Mouse (Mus musculus) heart, embryonic 10.5 days (tissue): ENCODE measurements around the gene Fos. TPM values are rescaled to one million over a fixed set of nuclear protein-coding genes. Genes with fewer than 3 reads are reported as not detected.

Experiments
- DNase-seq: peaks from one replicate; pipeline ENCODE4 v3.0.0-alpha.2; 2017; ENCODE audit warnings: low spot score
- H3K27ac ChIP-seq: fragments of 300-500 bp; sonication (generic); 2 replicates; pipeline ENCODE4 v1.5.1; 2016; ENCODE audit warnings: mild to moderate bottlenecking
- H3K27me3 ChIP-seq: fragments of 300-500 bp; sonication (generic); 2 replicates; pipeline ENCODE4 v1.6.1; 2016; ENCODE audit warnings: mild to moderate bottlenecking; ENCODE audit not compliant: poor library complexity, insufficient read depth, severe bottlenecking
- H3K36me3 ChIP-seq: fragments of 300-500 bp; sonication (generic); 2 replicates; pipeline ENCODE4 v1.6.1; 2016; ENCODE audit warnings: mild to moderate bottlenecking, moderate library complexity
- H3K4me1 ChIP-seq: fragments of 300-500 bp; sonication (generic); 2 replicates; pipeline ENCODE4 v1.6.1; 2016; ENCODE audit warnings: mild to moderate bottlenecking
- H3K4me3 ChIP-seq: fragments of 300-500 bp; sonication (generic); 2 replicates; pipeline ENCODE4 v1.5.1; 2016; ENCODE audit warnings: mild to moderate bottlenecking, moderate library complexity
- H3K9me3 ChIP-seq: fragments of 300-500 bp; sonication (generic); 2 replicates; pipeline ENCODE4 v1.6.1; 2016; ENCODE audit warnings: mild to moderate bottlenecking, moderate library complexity
- WGBS: fragments of 180-500 bp; shearing (Covaris S2); methylation state at CpG from one replicate; pipeline ENCODE4 v1.1.7; 2016; 5-methylcytosine and 5-hydroxymethylcytosine counted together
- polyA plus RNA-seq: library from polyadenylated mRNA; unstranded; fragments of >200 nt; fragmentation: Nextera tagmentation; extraction: Ambion mirVana; gene quantifications from 2 replicates; pipeline ENCODE4 v1.2.1, GENCODE M21; 2016

Fos gene
- polyA plus RNA-seq, 1 experiment from 2014 or later = 6.1 TPM

DNA sequence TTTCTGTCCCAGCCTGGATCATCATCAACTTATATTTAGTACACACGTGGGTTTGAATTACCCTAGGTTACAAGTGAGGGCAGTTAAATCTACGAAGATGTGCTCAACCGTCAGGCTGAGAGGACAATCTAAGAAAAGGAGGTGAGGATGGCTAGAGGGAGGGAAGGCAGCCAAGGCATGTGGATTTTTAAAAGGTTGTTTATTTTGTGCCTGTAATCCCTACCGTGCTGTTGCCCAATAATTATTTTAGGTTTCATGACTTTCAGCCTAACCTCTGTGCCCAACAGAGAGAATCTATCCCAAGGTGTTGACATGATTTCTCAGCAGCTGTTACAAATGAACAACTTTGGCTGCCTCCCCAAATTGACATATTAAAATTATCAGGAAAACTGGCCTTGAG is 26.2 kb upstream of the Fos start:
- Histone ChIP-seq H3K27ac (no peak overlapping the region), H3K27me3 (no peaks in the 10 kb centered on the region), H3K4me3 (no peak overlapping the region), H3K4me1 (peaks cover 23% of the 10 kb centered on the region), H3K9me3 (no peaks in the 10 kb centered on the region), H3K36me3 (no peaks in the 10 kb centered on the region)
- no peak for DNase-seq
- 61% methylated on average over 4 of the region's 4 CpGs for WGBS

- Histone ChIP-seq H3K27me3 (no peaks in the 10 kb centered on the region), H3K9me3 (no peaks in the 10 kb centered on the region), H3K36me3 (no peaks in the 10 kb centered on the region), H3K4me1 (peaks cover 38% of the 10 kb centered on the region), H3K4me3 (no peak overlapping the region), H3K27ac (no peak overlapping the region)
- 87% methylated on average over 1 of the region's 1 CpGs for WGBS
- no peak for DNase-seq
These were observed 24.2 kb upstream of the Fos start for GRCm38 (mm10) chr12:85449478-85449877.

GRCm38 (mm10) chr12:85451693-85452491 is 21.8 kb upstream of the Fos start:
- H3K4me3 ChIP-seq = peak overlapping the region; percentile 41
- H3K4me1 ChIP-seq = peaks cover 49% of the 10 kb centered on the region
- H3K27me3 ChIP-seq = no peaks in the 10 kb centered on the region
- no peaks in the 10 kb centered on the region for H3K9me3 ChIP-seq
- peak overlapping the region; percentile 94 for H3K27ac ChIP-seq
- 29% methylated on average over 22 of the region's 22 CpGs for WGBS
- peak; percentile 87 for DNase-seq
- H3K36me3 ChIP-seq = no peaks in the 10 kb centered on the region

- H3K4me1 ChIP-seq = peaks cover 67% of the 10 kb centered on the region
- peak; percentile 99 for DNase-seq
These were observed 18.3 kb upstream of the Fos start for GRCm38 (mm10) chr12:85455065-85456058.

GRCm38 (mm10) chr12:85456276-85456675 is 17.4 kb upstream of the Fos start:
- 61% methylated on average over 4 of the region's 4 CpGs for WGBS
- no peak for DNase-seq
- peak overlapping the region; percentile 94 for H3K27ac ChIP-seq

More at GRCm38 (mm10) chr12:85455065-85456058, 18.3 kb upstream of the Fos start:
- Histone ChIP-seq H3K27ac (peak overlapping the region; percentile 94), H3K27me3 (no peaks in the 10 kb centered on the region), H3K4me3 (peak overlapping the region; percentile 60), H3K9me3 (no peaks in the 10 kb centered on the region), H3K36me3 (no peaks in the 10 kb centered on the region; the same call in 1 of the 2 replicates)
- WGBS = 2% methylated on average over 44 of the region's 44 CpGs

GRCm38 (mm10) chr12:85456966-85457505 is 16.7 kb upstream of the Fos start:
- Histone ChIP-seq H3K27me3 (no peaks in the 10 kb centered on the region), H3K4me3 (no peak overlapping the region), H3K27ac (peak overlapping the region; percentile 94), H3K9me3 (no peaks in the 10 kb centered on the region), H3K4me1 (peaks cover 74% of the 10 kb centered on the region), H3K36me3 (no peaks in the 10 kb centered on the region; the same call in 1 of the 2 replicates)
- no peak for DNase-seq
- 59% methylated on average over 13 of the region's 13 CpGs for WGBS

More at GRCm38 (mm10) chr12:85456276-85456675, 17.4 kb upstream of the Fos start:
- H3K27me3 ChIP-seq = no peaks in the 10 kb centered on the region
- H3K36me3 ChIP-seq = no peaks in the 10 kb centered on the region; the same call in 1 of the 2 replicates
- H3K4me1 ChIP-seq = peaks cover 74% of the 10 kb centered on the region
- no peaks in the 10 kb centered on the region for H3K9me3 ChIP-seq
- 0 out of 2 replicates have a peak overlapping the region, but pooled peaks have one; percentile 60 for H3K4me3 ChIP-seq

DNA sequence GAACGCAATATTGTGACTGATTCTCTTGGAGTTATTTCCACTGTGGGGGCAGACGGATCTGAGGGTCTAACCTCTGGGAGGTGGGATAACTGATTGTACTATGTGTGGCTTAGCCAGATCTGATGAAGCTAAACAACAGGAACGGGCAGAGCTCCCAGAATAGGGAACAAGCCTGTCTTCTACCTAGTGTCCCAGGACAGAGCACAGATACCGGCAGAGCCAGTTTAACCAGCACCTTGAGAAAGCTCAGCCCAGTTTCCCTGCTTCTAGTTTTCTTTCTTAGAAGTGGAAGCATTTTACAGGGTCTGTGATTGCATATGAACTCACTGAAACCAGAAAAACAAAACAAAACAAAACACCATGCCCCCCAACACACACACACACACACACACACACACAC is 13.9 kb upstream of the Fos start:
- Histone ChIP-seq H3K9me3 (no peaks in the 10 kb centered on the region), H3K27ac (peak overlapping the region; percentile 33; the same call in 1 of the 2 replicates), H3K4me3 (no peak overlapping the region), H3K27me3 (no peaks in the 10 kb centered on the region), H3K36me3 (no peaks in the 10 kb centered on the region; the same call in 1 of the 2 replicates), H3K4me1 (peaks cover 64% of the 10 kb centered on the region)
- no peak for DNase-seq
- 65% methylated on average over 4 of the region's 4 CpGs for WGBS

DNA sequence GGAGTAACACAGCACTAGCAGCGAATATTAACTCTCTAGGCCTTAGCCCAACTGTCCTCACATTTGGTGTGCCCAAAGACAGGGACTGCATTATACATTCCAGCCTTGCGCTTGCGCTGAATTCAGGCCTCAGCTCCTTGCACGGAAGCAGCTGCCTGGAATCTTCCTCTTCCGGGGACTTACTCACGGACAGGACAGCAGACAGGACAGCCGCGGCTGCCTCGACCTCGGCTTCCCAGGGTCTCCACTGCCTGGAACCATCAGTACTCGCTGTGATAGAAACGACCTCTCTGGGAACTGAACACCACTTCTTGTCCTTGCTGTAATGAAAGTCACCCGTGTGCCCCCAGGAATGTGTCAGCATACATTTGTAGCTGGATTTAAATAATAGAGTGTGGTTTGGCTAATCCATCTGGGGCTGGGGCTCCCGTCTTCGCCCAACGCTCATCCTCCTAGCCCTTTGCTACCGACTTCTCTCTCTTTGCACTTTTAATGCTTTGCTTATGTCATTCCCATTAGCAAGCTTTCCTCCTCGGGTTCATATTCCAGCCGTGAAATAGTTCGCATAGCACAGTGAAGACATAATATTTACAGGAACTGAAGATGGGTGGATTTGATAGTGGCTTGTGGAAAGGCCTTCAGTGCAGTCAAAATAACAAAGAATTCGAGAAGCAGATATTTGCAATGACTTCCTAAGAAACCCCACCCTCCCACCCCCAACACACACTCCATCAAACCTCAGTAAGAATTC is 11.6 kb upstream of the Fos start:
- Histone ChIP-seq H3K36me3 (no peaks in the 10 kb centered on the region; the same call in 1 of the 2 replicates), H3K4me1 (peaks cover 49% of the 10 kb centered on the region), H3K27ac (peak overlapping the region; percentile 86), H3K4me3 (no peak overlapping the region), H3K9me3 (no peaks in the 10 kb centered on the region), H3K27me3 (no peaks in the 10 kb centered on the region)
- 47% methylated on average over 21 of the region's 21 CpGs for WGBS
- no peak for DNase-seq

GRCm38 (mm10) chr12:85462802-85463201 is 10.9 kb upstream of the Fos start:
- DNase-seq = no peak
- Histone ChIP-seq H3K36me3 (no peaks in the 10 kb centered on the region; the same call in 1 of the 2 replicates), H3K4me3 (no peak overlapping the region), H3K27ac (peak overlapping the region; percentile 86), H3K9me3 (no peaks in the 10 kb centered on the region), H3K27me3 (no peaks in the 10 kb centered on the region), H3K4me1 (peaks cover 47% of the 10 kb centered on the region)
- WGBS = 45% methylated on average over 7 of the region's 7 CpGs

DNA sequence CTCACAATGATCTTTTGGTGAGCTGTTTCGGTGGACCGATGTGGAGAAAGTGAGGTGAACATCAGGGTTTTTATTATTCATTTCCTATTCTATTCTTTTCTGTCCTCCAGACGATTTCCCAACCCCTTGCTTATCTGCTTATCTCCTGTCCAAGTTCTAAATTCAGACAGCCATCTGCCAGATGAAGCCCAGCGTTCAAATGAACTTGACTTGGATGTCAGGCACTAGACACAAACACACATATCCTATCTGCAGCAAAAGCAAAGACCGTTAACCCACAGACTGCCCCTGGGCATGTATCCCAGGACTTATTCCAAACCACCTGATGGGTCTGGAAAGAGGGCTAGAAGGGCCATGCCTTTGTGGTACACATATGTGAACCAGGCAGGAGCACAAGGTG is 9.3 kb upstream of the Fos start:
- Histone ChIP-seq H3K9me3 (no peaks in the 10 kb centered on the region), H3K4me3 (no peak overlapping the region), H3K27ac (no peak overlapping the region), H3K36me3 (no peaks in the 10 kb centered on the region; the same call in 1 of the 2 replicates), H3K4me1 (peaks cover 54% of the 10 kb centered on the region), H3K27me3 (no peaks in the 10 kb centered on the region)
- no peak for DNase-seq
- 61% methylated on average over 5 of the region's 5 CpGs for WGBS

GRCm38 (mm10) chr12:85464902-85465301 is 8.8 kb upstream of the Fos start:
- Histone ChIP-seq H3K9me3 (no peaks in the 10 kb centered on the region), H3K27me3 (no peaks in the 10 kb centered on the region), H3K4me3 (no peak overlapping the region), H3K36me3 (no peaks in the 10 kb centered on the region), H3K4me1 (peaks cover 50% of the 10 kb centered on the region), H3K27ac (no peak overlapping the region)
- DNase-seq = no peak
- 58% methylated on average over 3 of the region's 3 CpGs for WGBS

GRCm38 (mm10) chr12:85467854-85468253 is 5.8 kb upstream of the Fos start:
- Histone ChIP-seq H3K9me3 (no peaks in the 10 kb centered on the region), H3K27me3 (peaks cover 5% of the 10 kb centered on the region; the same call in 1 of the 2 replicates), H3K4me3 (no peak overlapping the region), H3K36me3 (no peaks in the 10 kb centered on the region), H3K27ac (no peak overlapping the region), H3K4me1 (peaks cover 45% of the 10 kb centered on the region)
- DNase-seq = no peak
- WGBS = 78% methylated on average over 14 of the region's 14 CpGs
